Mouse (Mus musculus) liver, embryonic 14.5 days (tissue): ENCODE data around the gene Nfam1.

Source experiments
- CTCF ChIP-seq: IDR thresholded peaks from 2 replicates; pipeline ENCODE4 v1.5.1; 2016; ENCODE audit warnings: antibody characterized with exemption, low read depth, control low read depth
- EP300 ChIP-seq: IDR thresholded peaks from 2 replicates; pipeline ENCODE4 v1.6.1; 2016; ENCODE audit warnings: antibody characterized with exemption, low read depth

DNA sequence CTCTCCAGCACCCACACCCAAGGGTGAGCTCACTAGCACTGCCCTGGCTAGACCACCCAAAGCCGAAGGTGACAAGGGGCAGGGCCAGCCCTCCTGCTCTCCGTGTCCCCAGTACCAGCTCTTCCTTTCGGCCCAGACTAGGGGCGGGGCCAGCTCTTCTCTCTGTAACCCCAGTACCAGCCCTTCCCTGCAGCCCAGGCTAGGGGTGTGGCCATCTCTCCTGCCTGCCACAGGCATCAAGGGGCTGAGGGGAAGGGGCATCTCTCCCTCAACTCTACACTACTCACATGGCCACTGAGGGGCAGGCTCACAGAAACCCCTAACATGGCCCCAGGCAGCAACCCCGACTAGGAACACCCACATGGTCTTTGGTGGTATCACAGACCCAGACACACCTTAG lies 28.6 kb upstream of the Nfam1 start:
- TF ChIP-seq CTCF (no peak), EP300 (no peak)
